Mouse (Mus musculus): Measurements from ENCODE around the gene Usp22.
A peak's percentile ranks its signal among the peaks of the same experiment; 100 is the strongest.
"Not testable (repeated sequence)": the region's sequence is repeated elsewhere in the genome, so short reads cannot be mapped to it uniquely, and the experiment has no call there.

Gene Usp22

GRCm38 (mm10) chr11:61174821-61175658, at the start of gene Usp22:
Gene Usp22, minus strand, starts transcription at chr11:61175055.
- DNase-seq, result peak; percentile 100

- DNase-seq, result no peak
These were observed 49.4 kb upstream of the Usp22 start for GRCm38 (mm10) chr11:61224234-61224744.

- DNase-seq, result no peak
These were observed 48.3 kb upstream of the Usp22 start for GRCm38 (mm10) chr11:61222971-61223745.

- no peak for DNase-seq
These were observed 47.2 kb upstream of the Usp22 start for GRCm38 (mm10) chr11:61222007-61222406.

GRCm38 (mm10) chr11:61220156-61220881, 45.5 kb upstream of the Usp22 start:
- DNase-seq, result no peak

- DNase-seq, result no peak
These were observed 41.1 kb upstream of the Usp22 start for GRCm38 (mm10) chr11:61215936-61216335.

GRCm38 (mm10) chr11:61212102-61212501, 37.2 kb upstream of the Usp22 start:
- DNase-seq, result no peak

- DNase-seq, result no peak
These were observed 33.5 kb upstream of the Usp22 start for GRCm38 (mm10) chr11:61208316-61208715.

GRCm38 (mm10) chr11:61207487-61208246, 32.8 kb upstream of the Usp22 start, which contains the start of gene Aldh3a1:
Gene Aldh3a1, plus strand, starts transcription at chr11:61207537.
- DNase-seq, result no peak

GRCm38 (mm10) chr11:61206136-61206535, 31.3 kb upstream of the Usp22 start:
- DNase-seq, result peak; percentile 57

- DNase-seq, result no peak
These were observed 30.5 kb upstream of the Usp22 start for GRCm38 (mm10) chr11:61205167-61205950.

- no peak for DNase-seq
These were observed 28.0 kb upstream of the Usp22 start for GRCm38 (mm10) chr11:61202810-61203209.

GRCm38 (mm10) chr11:61202186-61202585, 27.3 kb upstream of the Usp22 start:
- no peak for DNase-seq

- DNase-seq, result no peak
These were observed 24.9 kb upstream of the Usp22 start for GRCm38 (mm10) chr11:61199620-61200362.

GRCm38 (mm10) chr11:61197935-61198334, 23.1 kb upstream of the Usp22 start:
- no peak for DNase-seq

- no peak for DNase-seq
These were observed 21.9 kb upstream of the Usp22 start for GRCm38 (mm10) chr11:61196616-61197353.

GRCm38 (mm10) chr11:61193392-61193791, 18.5 kb upstream of the Usp22 start:
- DNase-seq, result peak; percentile 86

GRCm38 (mm10) chr11:61192779-61193178, 17.9 kb upstream of the Usp22 start:
- DNase-seq, result no peak

GRCm38 (mm10) chr11:61192123-61192522, 17.3 kb upstream of the Usp22 start:
- not testable (repeated sequence) for DNase-seq

GRCm38 (mm10) chr11:61190776-61191175, 15.9 kb upstream of the Usp22 start:
- no peak for DNase-seq
